Mouse (Mus musculus) kidney, postnatal 25 days (tissue): ENCODE measurements around the gene Snx29.

Source experiments
- DNase-seq, 2 experiments: peaks; one replicate each; pipeline ENCODE4 v3.0.0; 2021; ENCODE audit warnings: mixed read lengths in 2 of 2

Gene Snx29

GRCm38 (mm10) chr16:11646745-11647289, 324.1 kb downstream of the Snx29 start:
- no peak for DNase-seq

- DNase-seq: peak; percentile 50 to 78
Observed at GRCm38 (mm10) chr16:11648169-11648688, 325.5 kb downstream of the Snx29 start.

- DNase-seq: no peak
Observed at GRCm38 (mm10) chr16:11652686-11653366, 330.1 kb downstream of the Snx29 start.

GRCm38 (mm10) chr16:11655893-11656292, 333.2 kb downstream of the Snx29 start:
- DNase-seq: no peak

GRCm38 (mm10) chr16:11657111-11657510, 334.4 kb downstream of the Snx29 start:
- DNase-seq: no peak

GRCm38 (mm10) chr16:11659111-11659720, 336.5 kb downstream of the Snx29 start:
- no peak for DNase-seq

- no peak for DNase-seq
Observed at GRCm38 (mm10) chr16:11664896-11665705, 342.4 kb downstream of the Snx29 start.

- DNase-seq: peak; percentile 15 to 76
Observed at GRCm38 (mm10) chr16:11665869-11666268, 343.2 kb downstream of the Snx29 start.

GRCm38 (mm10) chr16:11668375-11668774, 345.7 kb downstream of the Snx29 start:
- DNase-seq: no peak

- no peak for DNase-seq
Observed at GRCm38 (mm10) chr16:11668878-11669277, 346.2 kb downstream of the Snx29 start.

GRCm38 (mm10) chr16:11670251-11670970, 347.7 kb downstream of the Snx29 start:
- no peak for DNase-seq

GRCm38 (mm10) chr16:11670971-11671310, 348.2 kb downstream of the Snx29 start:
- no peak for DNase-seq

GRCm38 (mm10) chr16:11676006-11676405, 353.3 kb downstream of the Snx29 start:
- DNase-seq: no peak

GRCm38 (mm10) chr16:11685264-11685663, 362.6 kb downstream of the Snx29 start:
- DNase-seq: no peak

- no peak for DNase-seq
Observed at GRCm38 (mm10) chr16:11685735-11686340, 363.1 kb downstream of the Snx29 start.

GRCm38 (mm10) chr16:11687836-11688235, 365.1 kb downstream of the Snx29 start:
- DNase-seq: no peak

GRCm38 (mm10) chr16:11688281-11689005, 365.7 kb downstream of the Snx29 start:
- DNase-seq: no peak

GRCm38 (mm10) chr16:11690097-11690496, 367.4 kb downstream of the Snx29 start:
- no peak for DNase-seq

- no peak for DNase-seq
Observed at GRCm38 (mm10) chr16:11690756-11691155, 368.0 kb downstream of the Snx29 start.

- no peak for DNase-seq
Observed at GRCm38 (mm10) chr16:11691487-11692200, 368.9 kb downstream of the Snx29 start.

- no peak for DNase-seq
Observed at GRCm38 (mm10) chr16:11692744-11693143, 370.0 kb downstream of the Snx29 start.
